In genomic region chr6:70342147-70342546, GRCm38 (mm10) we compare ENCODE assay signal across 20 mouse cellular contexts.
DNase-seq lines count a peak whose midpoint lies in the region; ATAC-seq and TF ChIP-seq lines count a peak whose summit lies in the region.
"Had no signal": no experiment of that assay in that cellular context is flagged by ENCODE, and none has a peak within 500 bp of the region (broad histone marks: within the 10 kb centered on the region; RNA-seq: fewer than 3 reads in every experiment).

No protein-coding gene starts in this region.

- no peak for TF ChIP-seq EP300 in MEL (IDR thresholded peaks at IDR 0.05; ENCODE audit: low read depth in 1 of 2, low read length in 2 of 2)
- no peak for TF ChIP-seq EP300 in stomach, postnatal 0 days (optimal IDR thresholded peaks at IDR 0.05)

- 76% methylated on average over 5 of the region's 5 CpGs for WGBS in hindbrain, postnatal 0 days
- 81% methylated on average over 5 of the region's 5 CpGs for WGBS in hindbrain, embryonic 10.5 days
- WGBS in lung, embryonic 14.5 days = 71% methylated on average over 5 of the region's 5 CpGs
- WGBS in lung, adult 2 months = 72% methylated on average over 5 of the region's 5 CpGs
- WGBS in stomach, postnatal 0 days = 65% methylated on average over 5 of the region's 5 CpGs

- no peaks in the 10 kb centered on the region for H3K9me3 ChIP-seq in hindbrain, postnatal 0 days (ENCODE audit: low read length)
- H3K9me3 ChIP-seq in hindbrain, embryonic 10.5 days = no peaks in the 10 kb centered on the region
- no peaks in the 10 kb centered on the region for H3K9me3 ChIP-seq in lung, embryonic 14.5 days (ENCODE audit: low read depth, low read length)
- H3K9me3 ChIP-seq in MEL (replicated peaks; ENCODE audit: insufficient read depth, low read length) = no peaks in the 10 kb centered on the region
- no peaks in the 10 kb centered on the region for H3K9me3 ChIP-seq in stomach, postnatal 0 days (ENCODE audit: control insufficient read depth, low read length)
- H3K9me3 ChIP-seq: forebrain, embryonic 12.5 days; heart, embryonic 15.5 days; limb, embryonic 15.5 days had no signal

- H3K79me2 ChIP-seq in MEL (ENCODE audit: control insufficient read depth, insufficient read depth, low read length, poor library complexity) = no peaks in the 10 kb centered on the region

- peak; percentile 19 for TF ChIP-seq CTCF in hindbrain, postnatal 0 days (IDR thresholded peaks at IDR 0.05; ENCODE audit: low read depth)
- peak; percentile 11; the same call in 1 of the 2 replicates for TF ChIP-seq CTCF in lung, embryonic 14.5 days (IDR thresholded peaks at IDR 0.05; ENCODE audit: low read depth)
- TF ChIP-seq CTCF in lung, adult 2 months (IDR thresholded peaks at IDR 0.05; ENCODE audit: insufficient read depth, low read length) = no peak
- TF ChIP-seq CTCF in MEL (IDR thresholded peaks at IDR 0.05 in 2 of 3, conservative IDR thresholded peaks at IDR 0.05 in 1 of 3; ENCODE audit: control insufficient read depth in 1 of 3, insufficient read depth in 1 of 3, low read depth in 2 of 3, low read length in 3 of 3, poor library complexity in 1 of 3, severe bottlenecking in 1 of 3) = no peak
- TF ChIP-seq CTCF in stomach, postnatal 0 days (IDR thresholded peaks at IDR 0.05; ENCODE audit: low read depth) = peak; percentile 38; the same call in 1 of the 2 replicates

- TF ChIP-seq POLR2A in lung, adult 2 months (IDR thresholded peaks at IDR 0.05; ENCODE audit: borderline replicate concordance, extremely low read depth, low read depth, low read length) = no peak
- no peak for TF ChIP-seq POLR2A in MEL (IDR thresholded peaks at IDR 0.05; ENCODE audit: control insufficient read depth in 1 of 2, insufficient read depth in 1 of 2, low read depth in 1 of 2, low read length in 2 of 2, poor library complexity in 1 of 2)

- H3K27ac ChIP-seq in hindbrain, postnatal 0 days = no peak overlapping the region
- no peak overlapping the region for H3K27ac ChIP-seq in hindbrain, embryonic 10.5 days
- H3K27ac ChIP-seq in lung, embryonic 14.5 days (ENCODE audit: low read depth) = no peak overlapping the region
- no peak overlapping the region for H3K27ac ChIP-seq in MEL (ENCODE audit: control insufficient read depth, low read depth, low read length)
- H3K27ac ChIP-seq in stomach, postnatal 0 days (replicated peaks) = no peak overlapping the region
- H3K27ac ChIP-seq: forebrain, embryonic 12.5 days; heart, adult 2 months; heart, embryonic 15.5 days; limb, embryonic 15.5 days had no signal

- H3K4me2 ChIP-seq in hindbrain, postnatal 0 days (ENCODE audit: low read depth, low read length) = no peak overlapping the region
- H3K4me2 ChIP-seq in lung, embryonic 14.5 days = no peak overlapping the region
- no peak overlapping the region for H3K4me2 ChIP-seq in stomach, postnatal 0 days (replicated peaks; ENCODE audit: low read depth)
- H3K4me2 ChIP-seq: forebrain, embryonic 12.5 days; heart, embryonic 15.5 days; limb, embryonic 15.5 days had no signal

- no peaks in the 10 kb centered on the region for H3K27me3 ChIP-seq in hindbrain, postnatal 0 days (ENCODE audit: insufficient read depth, low read length)
- H3K27me3 ChIP-seq in hindbrain, embryonic 10.5 days (ENCODE audit: insufficient read depth, poor library complexity, severe bottlenecking) = no peaks in the 10 kb centered on the region
- no peaks in the 10 kb centered on the region for H3K27me3 ChIP-seq in lung, embryonic 14.5 days (ENCODE audit: insufficient read depth, low read length)
- H3K27me3 ChIP-seq in MEL (ENCODE audit: control insufficient read depth in 1 of 2, insufficient read depth in 2 of 2, low read length in 2 of 2) = no peaks in the 10 kb centered on the region
- H3K27me3 ChIP-seq in stomach, postnatal 0 days (ENCODE audit: control insufficient read depth, insufficient read depth, low read length) = no peaks in the 10 kb centered on the region
- H3K27me3 ChIP-seq: forebrain, embryonic 12.5 days; heart, embryonic 15.5 days; limb, embryonic 15.5 days had no signal

- no peaks in the 10 kb centered on the region for H3K36me3 ChIP-seq in hindbrain, postnatal 0 days (ENCODE audit: insufficient read depth, low read length)
- H3K36me3 ChIP-seq in hindbrain, embryonic 10.5 days = no peaks in the 10 kb centered on the region
- H3K36me3 ChIP-seq in lung, embryonic 14.5 days (ENCODE audit: insufficient read depth) = no peaks in the 10 kb centered on the region
- H3K36me3 ChIP-seq in MEL (ENCODE audit: control insufficient read depth in 1 of 2, insufficient read depth in 2 of 2, low read length in 2 of 2) = no peaks in the 10 kb centered on the region
- H3K36me3 ChIP-seq in stomach, postnatal 0 days (ENCODE audit: control insufficient read depth, insufficient read depth, low read length) = no peaks in the 10 kb centered on the region
- H3K36me3 ChIP-seq: forebrain, embryonic 12.5 days; heart, embryonic 15.5 days; limb, embryonic 15.5 days had no signal

- no peak overlapping the region for H3K9ac ChIP-seq in hindbrain, postnatal 0 days (replicated peaks; ENCODE audit: low read length)
- no peak overlapping the region for H3K9ac ChIP-seq in lung, embryonic 14.5 days
- H3K9ac ChIP-seq in MEL (ENCODE audit: control insufficient read depth, low read depth, low read length, poor library complexity, severe bottlenecking) = no peak overlapping the region
- no peak overlapping the region for H3K9ac ChIP-seq in stomach, postnatal 0 days (ENCODE audit: low read length)
- H3K9ac ChIP-seq: forebrain, embryonic 12.5 days; heart, embryonic 15.5 days; limb, embryonic 15.5 days had no signal

- ATAC-seq in hindbrain, postnatal 0 days = no peak
- no peak for ATAC-seq in lung, embryonic 14.5 days (ENCODE audit: insufficient read depth)
- ATAC-seq in stomach, postnatal 0 days (ENCODE audit: low FRiP score, low TSS enrichment) = no peak
- ATAC-seq: inflammation-experienced regulatory T-cells, adult 6 months had no signal

- no peaks in the 10 kb centered on the region for H3K4me1 ChIP-seq in hindbrain, postnatal 0 days (ENCODE audit: insufficient read depth, low read length)
- no peaks in the 10 kb centered on the region for H3K4me1 ChIP-seq in hindbrain, embryonic 10.5 days (replicated peaks)
- H3K4me1 ChIP-seq in lung, embryonic 14.5 days (ENCODE audit: insufficient read depth) = no peaks in the 10 kb centered on the region
- no peaks in the 10 kb centered on the region for H3K4me1 ChIP-seq in lung, adult 2 months (ENCODE audit: control insufficient read depth, insufficient read depth, low read length)
- no peaks in the 10 kb centered on the region for H3K4me1 ChIP-seq in MEL (ENCODE audit: control insufficient read depth in 1 of 2, insufficient read depth in 2 of 2, low read length in 2 of 2)
- H3K4me1 ChIP-seq in stomach, postnatal 0 days (replicated peaks; ENCODE audit: control insufficient read depth, insufficient read depth) = no peaks in the 10 kb centered on the region
- H3K4me1 ChIP-seq: forebrain, embryonic 12.5 days; heart, embryonic 15.5 days; limb, embryonic 15.5 days had no signal

- DNase-seq in hindbrain, postnatal 0 days (ENCODE audit: low spot score) = peak; percentile 2
- no peak for DNase-seq in hindbrain, embryonic 10.5 days (ENCODE audit: low spot score)
- DNase-seq in lung, embryonic 14.5 days = peak; percentile 22
- no peak for DNase-seq in lung, adult 2 months
- peak; percentile 2 for DNase-seq in MEL (ENCODE audit: low read depth, low spot score)
- DNase-seq in stomach, postnatal 0 days (ENCODE audit: low spot score) = no peak
- DNase-seq in heart, postnatal 4 days = no peak
- DNase-seq: adrenal gland, postnatal 14 days; cerebellum, adult 18-20 months; cerebellum, postnatal 36 days; gastrocnemius, postnatal 25 days; heart, adult 2 months; layer of hippocampus, postnatal 36 days; lung, postnatal 36 days; right cerebral cortex, adult 18-20 months; thymus, adult 2 months had no signal

- no peak overlapping the region for H3K4me3 ChIP-seq in hindbrain, postnatal 0 days (ENCODE audit: low read length)
- no peak overlapping the region for H3K4me3 ChIP-seq in hindbrain, embryonic 10.5 days
- H3K4me3 ChIP-seq in lung, embryonic 14.5 days (ENCODE audit: low read depth, low read length) = no peak overlapping the region
- H3K4me3 ChIP-seq in lung, adult 2 months (replicated peaks; ENCODE audit: extremely low read depth, low read depth, low read length) = no peak overlapping the region
- H3K4me3 ChIP-seq in MEL (ENCODE audit: control insufficient read depth in 1 of 2, insufficient read depth in 1 of 2, low read depth in 2 of 2, low read length in 2 of 2) = no peak overlapping the region
- no peak overlapping the region for H3K4me3 ChIP-seq in stomach, postnatal 0 days (ENCODE audit: low read depth, low read length)
- H3K4me3 ChIP-seq: forebrain, embryonic 12.5 days; heart, adult 2 months; heart, embryonic 15.5 days; limb, embryonic 15.5 days had no signal

- TF ChIP-seq RAD21 in MEL (IDR thresholded peaks at IDR 0.05; ENCODE audit: low read depth, low read length) = no peak; the same call in 1 of the 2 replicates

TF ChIP-seq in MEL, 35 proteins besides CTCF, POLR2A, EP300 and RAD21:
- TF ChIP-seq SMC3 (IDR thresholded peaks at IDR 0.05; ENCODE audit: low read depth, low read length) (peak; percentile 28; the same call in 1 of the 2 replicates), GABPA (IDR thresholded peaks at IDR 0.05; ENCODE audit: low read depth, low read length) (no peak)
TF ChIP-seq in MEL: peak in this region for 1.

Comparison
In these comparisons a context has a peak if more than half of its experiments do, and no peak if none do; other contexts are left out.
1. DNase-seq: peak in hindbrain, postnatal 0 days (single experiment), lung, embryonic 14.5 days (single experiment) and MEL (single experiment); none in hindbrain, embryonic 10.5 days (single experiment), lung, adult 2 months (single experiment), stomach, postnatal 0 days (single experiment) and heart, postnatal 4 days (single experiment).
2. CTCF ChIP-seq: peak in hindbrain, postnatal 0 days (single experiment), lung, embryonic 14.5 days (single experiment) and stomach, postnatal 0 days (single experiment); none in lung, adult 2 months (single experiment) and MEL (0 of 3).